Mouse (Mus musculus): ENCODE data around the gene Zbtb20. TPM values are rescaled to one million over a fixed set of nuclear protein-coding genes. Genes with fewer than 3 reads are reported as not detected.

The Zbtb20 gene
- polyA plus RNA-seq, 1 experiment from 2014 or later = 5.2 TPM

- no peaks in the 10 kb centered on the region for H3K36me3 ChIP-seq (ENCODE audit: inconsistent target)
- H3K4me3 ChIP-seq (ENCODE audit: inconsistent target) = no peak overlapping the region
- WGBS (ENCODE audit: missing documents) = 100% methylated on average over 2 of the region's 2 CpGs
- H3K27ac ChIP-seq = no peak overlapping the region
- H3K79me2 ChIP-seq (ENCODE audit: inconsistent target) = no peaks in the 10 kb centered on the region
These were observed 204.7 kb downstream of the Zbtb20 start for GRCm38 (mm10) chr16:43080403-43080802.

- no peak overlapping the region for H3K27ac ChIP-seq
- no peak overlapping the region for H3K4me3 ChIP-seq (ENCODE audit: inconsistent target)
- no peaks in the 10 kb centered on the region for H3K79me2 ChIP-seq (ENCODE audit: inconsistent target)
- H3K36me3 ChIP-seq (ENCODE audit: inconsistent target) = no peaks in the 10 kb centered on the region
- 77% methylated on average over 5 of the region's 5 CpGs for WGBS (ENCODE audit: missing documents)
These were observed 205.4 kb downstream of the Zbtb20 start for GRCm38 (mm10) chr16:43080923-43081702.

GRCm38 (mm10) chr16:43081995-43082394, 206.3 kb downstream of the Zbtb20 start:
- Histone ChIP-seq H3K4me3 (ENCODE audit: inconsistent target) (no peak overlapping the region), H3K27ac (no peak overlapping the region), H3K79me2 (ENCODE audit: inconsistent target) (no peaks in the 10 kb centered on the region), H3K36me3 (ENCODE audit: inconsistent target) (no peaks in the 10 kb centered on the region)
- WGBS (ENCODE audit: missing documents) = 96% methylated on average over 6 of the region's 6 CpGs

GRCm38 (mm10) chr16:43082801-43083200, 207.1 kb downstream of the Zbtb20 start:
- Histone ChIP-seq H3K4me3 (ENCODE audit: inconsistent target) (no peak overlapping the region), H3K27ac (no peak overlapping the region), H3K79me2 (ENCODE audit: inconsistent target) (no peaks in the 10 kb centered on the region), H3K36me3 (ENCODE audit: inconsistent target) (no peaks in the 10 kb centered on the region)
- WGBS (ENCODE audit: missing documents) = 90% methylated on average over 5 of the region's 5 CpGs

GRCm38 (mm10) chr16:43090188-43090587, 214.5 kb downstream of the Zbtb20 start:
- H3K4me3 ChIP-seq (ENCODE audit: inconsistent target) = no peak overlapping the region
- 92% methylated on average over 3 of the region's 3 CpGs for WGBS (ENCODE audit: missing documents)
- H3K27ac ChIP-seq = no peak overlapping the region
- H3K79me2 ChIP-seq (ENCODE audit: inconsistent target) = no peaks in the 10 kb centered on the region
- H3K36me3 ChIP-seq (ENCODE audit: inconsistent target) = no peaks in the 10 kb centered on the region

GRCm38 (mm10) chr16:43094161-43094560, 218.5 kb downstream of the Zbtb20 start:
- H3K27ac ChIP-seq = no peak overlapping the region
- H3K36me3 ChIP-seq (ENCODE audit: inconsistent target) = no peaks in the 10 kb centered on the region
- 100% methylated on average over 1 of the region's 1 CpGs for WGBS (ENCODE audit: missing documents)
- no peaks in the 10 kb centered on the region for H3K79me2 ChIP-seq (ENCODE audit: inconsistent target)
- no peak overlapping the region for H3K4me3 ChIP-seq (ENCODE audit: inconsistent target)

GRCm38 (mm10) chr16:43094756-43095155, 219.1 kb downstream of the Zbtb20 start:
- 96% methylated on average over 6 of the region's 6 CpGs for WGBS (ENCODE audit: missing documents)
- H3K79me2 ChIP-seq (ENCODE audit: inconsistent target) = no peaks in the 10 kb centered on the region
- H3K4me3 ChIP-seq (ENCODE audit: inconsistent target) = no peak overlapping the region
- H3K27ac ChIP-seq = no peak overlapping the region
- no peaks in the 10 kb centered on the region for H3K36me3 ChIP-seq (ENCODE audit: inconsistent target)

GRCm38 (mm10) chr16:43096040-43096439, 220.4 kb downstream of the Zbtb20 start:
- Histone ChIP-seq H3K79me2 (ENCODE audit: inconsistent target) (no peaks in the 10 kb centered on the region), H3K27ac (no peak overlapping the region), H3K36me3 (ENCODE audit: inconsistent target) (no peaks in the 10 kb centered on the region)

GRCm38 (mm10) chr16:43098153-43098552, 222.5 kb downstream of the Zbtb20 start:
- H3K4me3 ChIP-seq (ENCODE audit: inconsistent target) = no peak overlapping the region
- H3K36me3 ChIP-seq (ENCODE audit: inconsistent target) = no peaks in the 10 kb centered on the region
- 100% methylated on average over 4 of the region's 4 CpGs for WGBS (ENCODE audit: missing documents)
- H3K27ac ChIP-seq = no peak overlapping the region
- no peaks in the 10 kb centered on the region for H3K79me2 ChIP-seq (ENCODE audit: inconsistent target)

More at GRCm38 (mm10) chr16:43096040-43096439, 220.4 kb downstream of the Zbtb20 start:
- H3K4me3 ChIP-seq (ENCODE audit: inconsistent target) = no peak overlapping the region

GRCm38 (mm10) chr16:43098666-43099065, 223.0 kb downstream of the Zbtb20 start:
- no peaks in the 10 kb centered on the region for H3K79me2 ChIP-seq (ENCODE audit: inconsistent target)
- H3K27ac ChIP-seq = no peak overlapping the region
- WGBS (ENCODE audit: missing documents) = 77% methylated on average over 5 of the region's 5 CpGs
- H3K4me3 ChIP-seq (ENCODE audit: inconsistent target) = no peak overlapping the region
- no peaks in the 10 kb centered on the region for H3K36me3 ChIP-seq (ENCODE audit: inconsistent target)

- WGBS (ENCODE audit: missing documents) = 100% methylated on average over 1 of the region's 1 CpGs
These were observed 235.6 kb downstream of the Zbtb20 start for GRCm38 (mm10) chr16:43111288-43111687.

GRCm38 (mm10) chr16:43113968-43114367, 238.3 kb downstream of the Zbtb20 start:
- H3K27ac ChIP-seq = no peak overlapping the region
- H3K36me3 ChIP-seq (ENCODE audit: inconsistent target) = no peaks in the 10 kb centered on the region
- H3K4me3 ChIP-seq (ENCODE audit: inconsistent target) = no peak overlapping the region
- 100% methylated on average over 1 of the region's 1 CpGs for WGBS (ENCODE audit: missing documents)
- H3K79me2 ChIP-seq (ENCODE audit: inconsistent target) = no peaks in the 10 kb centered on the region

More at GRCm38 (mm10) chr16:43111288-43111687, 235.6 kb downstream of the Zbtb20 start:
- H3K27ac ChIP-seq = no peak overlapping the region
- no peak overlapping the region for H3K4me3 ChIP-seq (ENCODE audit: inconsistent target)
- H3K79me2 ChIP-seq (ENCODE audit: inconsistent target) = no peaks in the 10 kb centered on the region
- no peaks in the 10 kb centered on the region for H3K36me3 ChIP-seq (ENCODE audit: inconsistent target)

- no peak overlapping the region for H3K27ac ChIP-seq
- WGBS (ENCODE audit: missing documents) = 96% methylated on average over 4 of the region's 4 CpGs
- no peak overlapping the region for H3K4me3 ChIP-seq (ENCODE audit: inconsistent target)
- no peaks in the 10 kb centered on the region for H3K36me3 ChIP-seq (ENCODE audit: inconsistent target)
- H3K79me2 ChIP-seq (ENCODE audit: inconsistent target) = no peaks in the 10 kb centered on the region
These were observed 254.3 kb downstream of the Zbtb20 start for GRCm38 (mm10) chr16:43129966-43130365.

- no peaks in the 10 kb centered on the region for H3K79me2 ChIP-seq (ENCODE audit: inconsistent target)
- no peak overlapping the region for H3K27ac ChIP-seq
- no peak overlapping the region for H3K4me3 ChIP-seq (ENCODE audit: inconsistent target)
- no peaks in the 10 kb centered on the region for H3K36me3 ChIP-seq (ENCODE audit: inconsistent target)
- 83% methylated on average over 6 of the region's 6 CpGs for WGBS (ENCODE audit: missing documents)
These were observed 254.9 kb downstream of the Zbtb20 start for GRCm38 (mm10) chr16:43130583-43130982.

- Histone ChIP-seq H3K4me3 (ENCODE audit: inconsistent target) (no peak overlapping the region), H3K36me3 (ENCODE audit: inconsistent target) (no peaks in the 10 kb centered on the region), H3K27ac (no peak overlapping the region), H3K79me2 (ENCODE audit: inconsistent target) (no peaks in the 10 kb centered on the region)
These were observed 255.4 kb downstream of the Zbtb20 start for GRCm38 (mm10) chr16:43131077-43131476.

GRCm38 (mm10) chr16:43168506-43168905, 292.8 kb downstream of the Zbtb20 start:
- 98% methylated on average over 4 of the region's 4 CpGs for WGBS (ENCODE audit: missing documents)
- Histone ChIP-seq H3K36me3 (ENCODE audit: inconsistent target) (no peaks in the 10 kb centered on the region), H3K27ac (no peak overlapping the region), H3K4me3 (ENCODE audit: inconsistent target) (no peak overlapping the region), H3K79me2 (ENCODE audit: inconsistent target) (no peaks in the 10 kb centered on the region)

Data from macrophage (primary cell).